Mouse (Mus musculus) lung, embryonic 14.5 days (tissue): ENCODE measurements around the gene Usp38. TPM values are rescaled to one million over a fixed set of nuclear protein-coding genes. Genes with fewer than 3 reads are reported as not detected.

Experiments used
- ATAC-seq: fragments of 200-750 bp; cut with Nextera tagmentation; 2 replicates; pipeline ENCODE4 v1.8.0; 2017; ENCODE audit warnings: mild to moderate bottlenecking, moderate TSS enrichment, moderate library complexity; ENCODE audit not compliant: insufficient read depth
- DNase-seq: peaks from one replicate; pipeline ENCODE4 v3.0.0-alpha.2; 2015
- H3K27ac ChIP-seq: fragments of 300-500 bp; sonication (generic); 2 replicates; pipeline ENCODE4 v1.5.1; 2014; ENCODE audit warnings: low read depth, mild to moderate bottlenecking, moderate library complexity
- H3K27me3 ChIP-seq: fragments of 300-500 bp; sonication (generic); 2 replicates; pipeline ENCODE4 v1.6.1; 2014; ENCODE audit warnings: low read length, control low read depth; ENCODE audit not compliant: insufficient read depth
- H3K36me3 ChIP-seq: fragments of 300-500 bp; sonication (generic); 2 replicates; pipeline ENCODE4 v1.6.1; 2014; ENCODE audit warnings: control low read depth; ENCODE audit not compliant: insufficient read depth
- H3K4me1 ChIP-seq: fragments of 300-500 bp; sonication (generic); 2 replicates; pipeline ENCODE4 v1.6.1; 2014; ENCODE audit warnings: antibody characterized with exemption, control low read depth; ENCODE audit not compliant: insufficient read depth
- H3K4me2 ChIP-seq: fragments of 300-500 bp; sonication (generic); 2 replicates; pipeline ENCODE4 v1.6.1; 2014; ENCODE audit warnings: mild to moderate bottlenecking
- H3K4me3 ChIP-seq: fragments of 300-500 bp; sonication (generic); 2 replicates; pipeline ENCODE4 v1.5.1; 2014; ENCODE audit warnings: low read depth, low read length
- H3K9ac ChIP-seq: fragments of 300-500 bp; sonication (generic); 2 replicates; pipeline ENCODE4 v1.6.1; 2014
- H3K9me3 ChIP-seq: fragments of 300-500 bp; sonication (generic); 2 replicates; pipeline ENCODE4 v1.6.1; 2016; ENCODE audit warnings: low read depth, low read length, control low read depth
- CTCF ChIP-seq: IDR thresholded peaks from 2 replicates; pipeline ENCODE4 v1.5.1; 2016; ENCODE audit warnings: antibody characterized with exemption, low read depth
- WGBS: fragments of 180-500 bp; shearing (Covaris S2); extraction: QIAGEN DNeasy Blood & Tissue Kit; methylation state at CpG from one replicate; pipeline ENCODE4 v1.1.7; 2014; 5-methylcytosine and 5-hydroxymethylcytosine counted together
- polyA plus RNA-seq: library from polyadenylated mRNA; unstranded; fragments of >200 nt; fragmentation: Nextera tagmentation; extraction: Ambion mirVana; gene quantifications from 2 replicates; pipeline ENCODE4 v1.2.1, GENCODE M21; 2014

Usp38 gene
- polyA plus RNA-seq, 1 experiment from 2014 or later: 23.2 TPM

- Histone ChIP-seq H3K9ac (peak overlapping the region; percentile 37), H3K4me1 (peaks cover 6% of the 10 kb centered on the region; the same call in 1 of the 2 replicates), H3K9me3 (no peaks in the 10 kb centered on the region), H3K4me2 (peak overlapping the region; percentile 93), H3K4me3 (peak overlapping the region; percentile 76), H3K27me3 (no peaks in the 10 kb centered on the region), H3K27ac (no peak overlapping the region), H3K36me3 (peaks cover 24% of the 10 kb centered on the region)
- WGBS: 66% methylated on average over 2 of the region's 2 CpGs
- no peak for DNase-seq
- no peak for TF ChIP-seq CTCF
- no peak for ATAC-seq
These were observed 2.0 kb downstream of the Usp38 start for GRCm38 (mm10) chr8:81012699-81013098.

GRCm38 (mm10) chr8:81012031-81012560, 2.6 kb downstream of the Usp38 start:
- ATAC-seq (no peak), DNase-seq (no peak)
- Histone ChIP-seq H3K36me3 (peaks cover 28% of the 10 kb centered on the region), H3K9ac (no peak overlapping the region; the same call in 1 of the 2 replicates), H3K4me2 (peak overlapping the region; percentile 93), H3K9me3 (no peaks in the 10 kb centered on the region), H3K4me1 (peaks cover 6% of the 10 kb centered on the region; the same call in 1 of the 2 replicates), H3K4me3 (peak overlapping the region; percentile 76), H3K27me3 (no peaks in the 10 kb centered on the region), H3K27ac (no peak overlapping the region)
- no peak for TF ChIP-seq CTCF
- WGBS: 72% methylated on average over 4 of the region's 4 CpGs

- TF ChIP-seq CTCF: no peak
- no peak overlapping the region for H3K9ac ChIP-seq
- H3K36me3 ChIP-seq: peaks cover 39% of the 10 kb centered on the region
- peaks cover 6% of the 10 kb centered on the region; the same call in 1 of the 2 replicates for H3K4me1 ChIP-seq
- WGBS: 86% methylated on average over 5 of the region's 5 CpGs
- ATAC-seq: no peak
- DNase-seq: no peak
- no peaks in the 10 kb centered on the region for H3K9me3 ChIP-seq
- H3K27ac ChIP-seq: no peak overlapping the region
- no peak overlapping the region for H3K4me3 ChIP-seq
- no peaks in the 10 kb centered on the region for H3K27me3 ChIP-seq
- H3K4me2 ChIP-seq: no peak overlapping the region
These were observed 4.3 kb downstream of the Usp38 start for GRCm38 (mm10) chr8:81010386-81010785.

GRCm38 (mm10) chr8:81005114-81005513, 9.6 kb downstream of the Usp38 start:
- Histone ChIP-seq H3K4me3 (no peak overlapping the region), H3K27me3 (no peaks in the 10 kb centered on the region), H3K9me3 (no peaks in the 10 kb centered on the region), H3K4me2 (no peak overlapping the region), H3K9ac (no peak overlapping the region), H3K4me1 (no peaks in the 10 kb centered on the region), H3K27ac (no peak overlapping the region), H3K36me3 (peaks cover 76% of the 10 kb centered on the region)
- no peak for TF ChIP-seq CTCF
- 72% methylated on average over 1 of the region's 1 CpGs for whole genome bisulfite sequencing
- ATAC-seq: no peak
- no peak for DNase-seq

- DNase-seq: peak; percentile 82
- Histone ChIP-seq H3K9ac (no peak overlapping the region), H3K27me3 (no peaks in the 10 kb centered on the region), H3K27ac (no peak overlapping the region), H3K4me3 (no peak overlapping the region), H3K4me2 (no peak overlapping the region), H3K36me3 (peaks cover 83% of the 10 kb centered on the region), H3K4me1 (no peaks in the 10 kb centered on the region), H3K9me3 (no peaks in the 10 kb centered on the region)
- 18% methylated on average over 1 of the region's 1 CpGs for WGBS
- peak; percentile 36 for TF ChIP-seq CTCF
- no peak for ATAC-seq
These were observed 18.1 kb downstream of the Usp38 start for GRCm38 (mm10) chr8:80996632-80997031.

- no peak overlapping the region for H3K9ac ChIP-seq
- peaks cover 84% of the 10 kb centered on the region for H3K36me3 ChIP-seq
- no peak overlapping the region for H3K27ac ChIP-seq
- H3K4me2 ChIP-seq: no peak overlapping the region
- DNase-seq (peak; percentile 91), ATAC-seq (peak; percentile 93)
- no peaks in the 10 kb centered on the region for H3K9me3 ChIP-seq
- TF ChIP-seq CTCF: peak; percentile 74
- H3K4me3 ChIP-seq: no peak overlapping the region
- no peaks in the 10 kb centered on the region for H3K4me1 ChIP-seq
- 39% methylated on average over 3 of the region's 3 CpGs for WGBS
- H3K27me3 ChIP-seq: no peaks in the 10 kb centered on the region
These were observed 22.8 kb downstream of the Usp38 start for GRCm38 (mm10) chr8:80991937-80992336.

- no peaks in the 10 kb centered on the region for H3K27me3 ChIP-seq
- H3K36me3 ChIP-seq: peaks cover 62% of the 10 kb centered on the region
- 54% methylated on average over 4 of the region's 4 CpGs for WGBS
- ATAC-seq (no peak), DNase-seq (peak; percentile 69)
- TF ChIP-seq CTCF: no peak
- no peak overlapping the region for H3K9ac ChIP-seq
- H3K4me3 ChIP-seq: no peak overlapping the region
- H3K9me3 ChIP-seq: no peaks in the 10 kb centered on the region
- H3K27ac ChIP-seq: no peak overlapping the region
- 0 out of 2 replicates have a peak, but pooled peaks cover 2% of the 10 kb centered on the region for H3K4me1 ChIP-seq
- H3K4me2 ChIP-seq: no peak overlapping the region
These were observed 31.9 kb downstream of the Usp38 start for GRCm38 (mm10) chr8:80982829-80983228.
